Mouse (Mus musculus) left cerebral cortex, postnatal 14 days (tissue): Measurements from ENCODE around the gene Hyal1. TPM values are rescaled to one million over a fixed set of nuclear protein-coding genes. Genes with fewer than 3 reads are reported as not detected.
"Not testable (repeated sequence)": the region's sequence is repeated elsewhere in the genome, so short reads cannot be mapped to it uniquely, and the experiment has no call there.

Experiments used
- DNase-seq, 2 experiments: peaks; one replicate each; pipeline ENCODE4 v3.0.0; 2021 to 2022; ENCODE audit warnings: low spot score in 2 of 2, mixed read lengths in 1 of 2
- intact Hi-C: fragments of 180-260 bp; cut with DNase I; formaldehyde crosslinking; loops from one replicate; pipeline ENCODE4 v1.15.1; 2025
- total RNA-seq, 2 experiments: library from RNA; stranded (reverse); gene quantifications; 2 replicates each; pipeline ENCODE4 v1.2.3; 2021

Hyal1 gene
- total RNA-seq, 2 experiments from 2014 or later = 4.9 to 6.3 TPM

GRCm38 (mm10) chr9:107568331-107569261 lies 8.1 kb upstream of the Hyal1 start:
- peak; percentile 81 to 82 for DNase-seq
- intact Hi-C loops = no loop called here

GRCm38 (mm10) chr9:107569270-107569669 lies 7.5 kb upstream of the Hyal1 start:
- intact Hi-C loops = no loop called here
- no peak for DNase-seq

GRCm38 (mm10) chr9:107570016-107570415 lies 6.7 kb upstream of the Hyal1 start:
- no peak for DNase-seq
- intact Hi-C loops = no loop called here

GRCm38 (mm10) chr9:107570845-107571244 lies 5.9 kb upstream of the Hyal1 start:
- intact Hi-C loops = no loop called here
- no peak for DNase-seq

GRCm38 (mm10) chr9:107571534-107572326 lies 5.0 kb upstream of the Hyal1 start:
- DNase-seq = no peak
- intact Hi-C loops = no loop called here

GRCm38 (mm10) chr9:107572327-107572662 lies 4.4 kb upstream of the Hyal1 start:
- intact Hi-C loops = no loop called here
- no peak for DNase-seq

- DNase-seq, intact Hi-C loops: not testable (repeated sequence)
Measured at GRCm38 (mm10) chr9:107573774-107574173, 3.0 kb upstream of the Hyal1 start.

- DNase-seq = no peak
- intact Hi-C loops = no loop called here
Measured at GRCm38 (mm10) chr9:107575579-107576356, 959 bp upstream of the Hyal1 start.

GRCm38 (mm10) chr9:107577871-107578270 lies 1.1 kb downstream of the Hyal1 start:
- intact Hi-C loops = no loop called here
- DNase-seq = no peak

- intact Hi-C loops = no loop called here
Measured at GRCm38 (mm10) chr9:107578587-107578986, 1.9 kb downstream of the Hyal1 start, which contains the start of gene Naa80. Naa80 (plus strand) TSS chr9:107578887.

GRCm38 (mm10) chr9:107579023-107579900 lies 2.5 kb downstream of the Hyal1 start:
- intact Hi-C loops = no loop called here
- no peak for DNase-seq

More at GRCm38 (mm10) chr9:107578587-107578986, 1.9 kb downstream of the Hyal1 start, which contains the start of gene Naa80:
- no peak for DNase-seq

GRCm38 (mm10) chr9:107580501-107581317 lies 4.0 kb downstream of the Hyal1 start, which contains the start of gene Hyal3:
Hyal3 (plus strand) TSS chr9:107580818.
- intact Hi-C loops = no loop called here
- peak; percentile 87 to 90 for DNase-seq

- intact Hi-C loops = no loop called here
- DNase-seq = no peak
Measured at GRCm38 (mm10) chr9:107581584-107581983, 4.9 kb downstream of the Hyal1 start.

- intact Hi-C loops = no loop called here
- DNase-seq = no peak
Measured at GRCm38 (mm10) chr9:107582509-107583062, 5.9 kb downstream of the Hyal1 start.

- intact Hi-C loops = no loop called here
- no peak for DNase-seq
Measured at GRCm38 (mm10) chr9:107583174-107583573, 6.4 kb downstream of the Hyal1 start.

- no peak for DNase-seq
- intact Hi-C loops = no loop called here
Measured at GRCm38 (mm10) chr9:107586504-107586903, 9.8 kb downstream of the Hyal1 start.
